ENCODE assay signal across 13 mouse cellular contexts in genomic region chr19:26510887-26511286, GRCm38 (mm10).
A peak's percentile ranks its signal among the peaks of the same experiment; 100 is the strongest.
DNase-seq lines count a peak whose midpoint lies in the region; ATAC-seq and TF ChIP-seq lines count a peak whose summit lies in the region.
"Had no signal": no experiment of that assay in that cellular context is flagged by ENCODE, and none has a peak within 500 bp of the region (broad histone marks: within the 10 kb centered on the region; RNA-seq: fewer than 3 reads in every experiment).

No protein-coding gene starts in this region.

- no peak overlapping the region for H3K27ac ChIP-seq in left cerebral cortex, adult 2 months
- no peak overlapping the region for H3K27ac ChIP-seq in cortical plate, adult 2 months (ENCODE audit: insufficient read depth, low read length)
- H3K27ac ChIP-seq: hindbrain, embryonic 12.5 days; limb, embryonic 15.5 days had no signal

- TF ChIP-seq CTCF in left cerebral cortex, adult 2 months (IDR thresholded peaks at IDR 0.05) = peak; percentile 42
- peak; percentile 22 for TF ChIP-seq CTCF in cortical plate, adult 2 months (IDR thresholded peaks at IDR 0.05; ENCODE audit: extremely low read depth, insufficient read depth, low read length)

- peak; percentile 20 to 23 for DNase-seq in cerebellum, postnatal 10 days
- no peak for DNase-seq in cerebellum, adult 11-12 months
- no peak for DNase-seq in left cerebral cortex, adult 2 months (ENCODE audit: extremely low spot score in 1 of 2, low spot score in 2 of 2)
- no peak for DNase-seq in left cerebral cortex, postnatal 25 days (ENCODE audit: low spot score in 2 of 2)
- peak; percentile 3 to 5 for DNase-seq in B cell, adult 2 months
- DNase-seq in testis, postnatal 14 days (ENCODE audit: low spot score) = no peak
- DNase-seq: adrenal gland, postnatal 14 days; cerebellum, postnatal 36 days; gastrocnemius, postnatal 36 days had no signal

- intact Hi-C loops in left cerebral cortex, adult 2 months (cut with DNase I) = no loop called here
- intact Hi-C loops in left cerebral cortex, postnatal 25 days (cut with DNase I) = no loop called here

- no peak for ATAC-seq in erythroid progenitor cell, adult 5-6 weeks (replicated peaks; ENCODE audit: low FRiP score, poor library complexity, severe bottlenecking)

- no peak overlapping the region for H3K4me3 ChIP-seq in left cerebral cortex, adult 2 months
- H3K4me3 ChIP-seq in cortical plate, adult 2 months (ENCODE audit: insufficient read depth, low read length) = no peak overlapping the region
- H3K4me3 ChIP-seq: hindbrain, embryonic 12.5 days; limb, embryonic 15.5 days had no signal

- peaks cover 4% of the 10 kb centered on the region; the same call in 1 of the 2 replicates for H3K4me1 ChIP-seq in cortical plate, adult 2 months (ENCODE audit: control insufficient read depth, insufficient read depth, low read length)
- H3K4me1 ChIP-seq: hindbrain, embryonic 12.5 days had no signal

- TF ChIP-seq POLR2A in cortical plate, adult 2 months (IDR thresholded peaks at IDR 0.05; ENCODE audit: extremely low read depth, insufficient read depth, low read length) = no peak

Comparison
In these comparisons a context has a peak if more than half of its experiments do, and no peak if none do; other contexts are left out.
1. DNase-seq: peak in cerebellum, postnatal 10 days (2 of 2) and B cell, adult 2 months (2 of 2); none in cerebellum, adult 11-12 months (single experiment), left cerebral cortex, adult 2 months (0 of 2), left cerebral cortex, postnatal 25 days (0 of 2) and testis, postnatal 14 days (single experiment).